Mouse (Mus musculus): ENCODE measurements around the gene Glis3.

DNA sequence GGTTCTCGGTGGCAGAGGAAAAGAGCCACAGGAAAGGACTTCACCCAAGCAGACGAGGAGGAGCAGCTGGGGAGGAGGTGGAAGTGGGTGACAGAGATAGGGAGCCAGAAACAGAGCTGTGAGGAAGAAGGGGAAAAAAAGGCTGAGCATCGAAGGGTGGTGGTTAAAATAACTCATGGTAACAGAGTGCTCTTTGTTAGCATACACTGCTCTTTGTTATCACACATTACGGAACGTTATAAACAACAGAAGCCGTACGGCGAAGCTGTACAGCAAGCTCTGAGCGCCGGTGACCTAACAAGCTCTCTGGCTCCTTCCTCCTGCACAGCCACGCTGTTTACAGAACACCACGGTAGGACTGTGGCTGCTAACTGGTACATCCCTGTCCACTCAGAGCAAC, 176.9 kb downstream of the Glis3 start:
- TF ChIP-seq ZC3H11A (IDR thresholded peaks at IDR 0.05; ENCODE audit: borderline replicate concordance, low read depth, low read length) (no peak), ZNF384 (IDR thresholded peaks at IDR 0.05; ENCODE audit: low read depth, low read length) (no peak), HCFC1 (IDR thresholded peaks at IDR 0.05; ENCODE audit: borderline replicate concordance, insufficient read depth, low read length) (no peak), CHD2 (IDR thresholded peaks at IDR 0.05; ENCODE audit: low read depth, low read length) (no peak), MAFK (IDR thresholded peaks at IDR 0.05; ENCODE audit: insufficient read depth, low read depth, low read length) (no peak)

All from ES-E14 (cell line).